Mouse (Mus musculus) adrenal gland, postnatal 36 days (tissue): Measurements from ENCODE around the gene Tmc6. TPM values are rescaled to one million over a fixed set of nuclear protein-coding genes. Genes with fewer than 3 reads are reported as not detected.

ENCODE experiments used
- total RNA-seq, 2 experiments: library from RNA; stranded (reverse); gene quantifications; 2 replicates each; pipeline ENCODE4 v1.2.3; 2021

Gene Tmc6
- total RNA-seq, 2 experiments from 2014 or later: 25.4 to 31.3 TPM

Other genes starting within 250 kb of the Tmc6 start
- gene Tnrc6c, start 127.9 kb downstream of the Tmc6 start, total RNA-seq: 10 to 100 TPM; 18.6 to 26.3 TPM
- gene Tmc8, start 122 bp downstream of the Tmc6 start, total RNA-seq: 1 to 10 TPM; 3.9 to 6.0 TPM
- gene 6030468B19Rik, start 15.5 kb upstream of the Tmc6 start, total RNA-seq: not detected
- under 1 TPM; 0.50 to 0.63 TPM for gene Gm20708, start 27.5 kb upstream of the Tmc6 start, total RNA-seq
- gene Syngr2, start 27.5 kb upstream of the Tmc6 start, total RNA-seq: 10 to 100 TPM; 80.4 to 97.8 TPM
- gene Afmid, start 43.7 kb upstream of the Tmc6 start, total RNA-seq: 1 to 10 TPM; 6.5 to 8.6 TPM
- 1 to 10 TPM; 7.9 to 8.8 TPM for gene Tk1, start 43.9 kb upstream of the Tmc6 start, total RNA-seq
- 1 to 10 TPM; 5.0 to 5.4 TPM for gene Birc5, start 67.1 kb upstream of the Tmc6 start, total RNA-seq
- not detected for gene Tmem235, start 78.6 kb upstream of the Tmc6 start, total RNA-seq
- 10 to 100 TPM; 10.3 to 13.3 TPM for gene Tha1, start 91.3 kb upstream of the Tmc6 start, total RNA-seq
- gene Socs3, start 187.8 kb upstream of the Tmc6 start, total RNA-seq: 10 to 100 TPM in 1 of 2 experiments, 1 to 10 TPM in 1; 6.6 to 17.5 TPM
- 10 to 100 TPM; 54.7 to 58.7 TPM for gene Pgs1, start 204.1 kb upstream of the Tmc6 start, total RNA-seq